Mouse (Mus musculus): ENCODE data around the gene Srp68.
A peak's percentile ranks its signal among the peaks of the same experiment; 100 is the strongest.

Srp68 gene

GRCm38 (mm10) chr11:116203150-116203549 lies 70.9 kb downstream of the Srp68 start:
- no peak for DNase-seq (ENCODE audit: low spot score)

- no peak for DNase-seq (ENCODE audit: low spot score)
Measured at GRCm38 (mm10) chr11:116201151-116201550, 72.9 kb downstream of the Srp68 start.

- peak; percentile 92 for DNase-seq (ENCODE audit: low spot score)
Measured at GRCm38 (mm10) chr11:116198639-116199531, 75.1 kb downstream of the Srp68 start, which contains the start of the genes Ten1 and Acox1. Gene Ten1, plus strand, starts transcription at chr11:116198855. Gene Acox1, minus strand, starts transcription at chr11:116199045.

GRCm38 (mm10) chr11:116198132-116198531 lies 75.9 kb downstream of the Srp68 start:
- DNase-seq (ENCODE audit: low spot score) = no peak

- no peak for DNase-seq (ENCODE audit: low spot score)
Measured at GRCm38 (mm10) chr11:116197584-116197906, 76.5 kb downstream of the Srp68 start.

- no peak for DNase-seq (ENCODE audit: low spot score)
Measured at GRCm38 (mm10) chr11:116196866-116197583, 77.0 kb downstream of the Srp68 start.

DNA sequence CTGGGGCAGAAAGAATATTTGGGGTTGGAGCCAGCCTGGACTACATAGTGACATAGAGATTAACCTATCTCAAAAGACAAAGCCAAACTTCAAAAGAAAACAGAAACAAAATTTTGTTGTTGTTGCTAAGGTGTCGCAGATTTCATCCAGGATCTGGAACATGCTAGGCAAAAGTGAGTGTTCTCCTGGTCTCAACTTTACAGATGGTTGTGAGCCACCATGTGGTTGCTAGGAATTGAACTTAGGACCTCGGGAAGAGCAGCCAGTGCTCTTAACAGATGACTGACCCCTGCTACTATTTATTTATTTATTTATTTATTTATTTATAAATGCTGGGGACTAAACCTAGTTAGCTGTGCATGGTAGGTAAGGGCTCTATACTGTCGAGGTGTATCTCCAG lies 77.7 kb downstream of the Srp68 start:
- DNase-seq (ENCODE audit: low spot score) = no peak

DNA sequence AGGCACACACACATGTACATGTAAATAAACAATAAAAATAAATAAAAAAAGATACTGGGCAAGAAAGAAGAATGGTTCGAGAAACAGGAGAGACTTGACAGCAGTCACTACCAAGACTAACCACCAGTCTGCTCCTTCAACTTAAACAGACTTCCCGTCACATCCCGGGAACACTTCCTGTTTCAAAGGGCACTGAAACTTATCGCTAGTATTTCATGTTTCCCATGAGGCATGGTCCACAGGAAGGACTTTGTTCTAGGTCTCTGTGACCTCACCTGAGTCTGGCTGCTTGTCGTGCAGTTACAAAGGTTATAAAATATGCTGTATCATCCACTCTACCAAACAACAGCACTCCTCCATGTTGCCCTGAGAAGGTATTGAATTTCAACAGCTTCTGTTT lies 78.8 kb downstream of the Srp68 start:
- no peak for DNase-seq (ENCODE audit: low spot score)
